Mouse (Mus musculus) neural tube, embryonic 12.5 days (tissue): ENCODE results near the gene Snd1. TPM values are rescaled to one million over a fixed set of nuclear protein-coding genes. Genes with fewer than 3 reads are reported as not detected.

ENCODE experiments used
- ATAC-seq: fragments of 200-750 bp; cut with Nextera tagmentation; 2 replicates; pipeline ENCODE4 v1.8.0; 2017; ENCODE audit warnings: low read depth, mild to moderate bottlenecking, moderate TSS enrichment, moderate library complexity; ENCODE audit not compliant: low FRiP score
- H3K27ac ChIP-seq: fragments of 300-500 bp; sonication (generic); 2 replicates; pipeline ENCODE4 v1.5.1; 2016
- H3K27me3 ChIP-seq: fragments of 300-500 bp; sonication (generic); replicated peaks from 2 replicates; pipeline ENCODE4 v1.6.1; 2016; ENCODE audit warnings: mild to moderate bottlenecking
- H3K36me3 ChIP-seq: fragments of 300-500 bp; sonication (generic); 2 replicates; pipeline ENCODE4 v1.6.1; 2016; ENCODE audit warnings: mild to moderate bottlenecking
- H3K4me1 ChIP-seq: fragments of 300-500 bp; sonication (generic); 2 replicates; pipeline ENCODE4 v1.6.1; 2016
- H3K4me2 ChIP-seq: fragments of 300-500 bp; sonication (generic); replicated peaks from 2 replicates; pipeline ENCODE4 v1.6.1; 2016; ENCODE audit warnings: mild to moderate bottlenecking
- H3K4me3 ChIP-seq: fragments of 300-500 bp; sonication (generic); 2 replicates; pipeline ENCODE4 v1.5.1; 2016
- H3K9ac ChIP-seq: fragments of 300-500 bp; sonication (generic); 2 replicates; pipeline ENCODE4 v1.6.1; 2016; ENCODE audit warnings: mild to moderate bottlenecking
- H3K9me3 ChIP-seq: fragments of 300-500 bp; sonication (generic); 2 replicates; pipeline ENCODE4 v1.6.1; 2016; ENCODE audit warnings: mild to moderate bottlenecking
- WGBS: fragments of 180-500 bp; shearing (Covaris S2); methylation state at CpG from one replicate; pipeline ENCODE4 v1.1.7; 2016; 5-methylcytosine and 5-hydroxymethylcytosine counted together
- polyA plus RNA-seq: library from polyadenylated mRNA; unstranded; fragments of >200 nt; fragmentation: Nextera tagmentation; extraction: Ambion mirVana; gene quantifications from 2 replicates; pipeline ENCODE4 v1.2.1, GENCODE M21; 2016

The Snd1 gene
- polyA plus RNA-seq, 1 experiment from 2014 or later: 101 TPM

GRCm38 (mm10) chr6:28629866-28630265, 154.9 kb downstream of the Snd1 start:
- Histone ChIP-seq H3K9me3 (no peaks in the 10 kb centered on the region), H3K9ac (no peak overlapping the region), H3K27ac (no peak overlapping the region), H3K4me2 (no peak overlapping the region), H3K4me3 (no peak overlapping the region), H3K36me3 (no peaks in the 10 kb centered on the region), H3K27me3 (no peaks in the 10 kb centered on the region), H3K4me1 (peaks cover 21% of the 10 kb centered on the region)
- no peak for ATAC-seq
- 28% methylated on average over 2 of the region's 2 CpGs for WGBS

GRCm38 (mm10) chr6:28630926-28631325, 156.0 kb downstream of the Snd1 start:
- peaks cover 21% of the 10 kb centered on the region for H3K4me1 ChIP-seq
- no peak for ATAC-seq
- WGBS: 84% methylated on average over 2 of the region's 2 CpGs

GRCm38 (mm10) chr6:28633120-28633519, 158.2 kb downstream of the Snd1 start:
- H3K9me3 ChIP-seq: no peaks in the 10 kb centered on the region
- H3K4me3 ChIP-seq: no peak overlapping the region
- no peaks in the 10 kb centered on the region for H3K27me3 ChIP-seq
- no peak overlapping the region for H3K4me2 ChIP-seq
- no peaks in the 10 kb centered on the region for H3K36me3 ChIP-seq
- no peak overlapping the region for H3K9ac ChIP-seq
- no peak overlapping the region for H3K27ac ChIP-seq
- H3K4me1 ChIP-seq: peaks cover 17% of the 10 kb centered on the region
- WGBS: 39% methylated on average over 2 of the region's 2 CpGs
- no peak for ATAC-seq

More at GRCm38 (mm10) chr6:28630926-28631325, 156.0 kb downstream of the Snd1 start:
- Histone ChIP-seq H3K36me3 (no peaks in the 10 kb centered on the region), H3K4me3 (no peak overlapping the region), H3K9ac (no peak overlapping the region), H3K4me2 (no peak overlapping the region), H3K9me3 (no peaks in the 10 kb centered on the region), H3K27ac (no peak overlapping the region), H3K27me3 (no peaks in the 10 kb centered on the region)

- Histone ChIP-seq H3K9me3 (no peaks in the 10 kb centered on the region), H3K4me3 (no peak overlapping the region), H3K27me3 (no peaks in the 10 kb centered on the region), H3K9ac (no peak overlapping the region), H3K36me3 (no peaks in the 10 kb centered on the region), H3K4me1 (peaks cover 12% of the 10 kb centered on the region), H3K27ac (no peak overlapping the region), H3K4me2 (no peak overlapping the region)
- 51% methylated on average over 3 of the region's 3 CpGs for WGBS
- no peak for ATAC-seq
Observed at GRCm38 (mm10) chr6:28633656-28634055, 158.7 kb downstream of the Snd1 start.

- Histone ChIP-seq H3K4me1 (peaks cover 2% of the 10 kb centered on the region; the same call in 1 of the 2 replicates), H3K9me3 (no peaks in the 10 kb centered on the region), H3K27ac (no peak overlapping the region), H3K9ac (no peak overlapping the region), H3K4me3 (no peak overlapping the region), H3K27me3 (no peaks in the 10 kb centered on the region), H3K36me3 (no peaks in the 10 kb centered on the region), H3K4me2 (no peak overlapping the region)
- ATAC-seq: no peak
- 56% methylated on average over 1 of the region's 1 CpGs for WGBS
Observed at GRCm38 (mm10) chr6:28635092-28635491, 160.2 kb downstream of the Snd1 start.

- no peaks in the 10 kb centered on the region for H3K27me3 ChIP-seq
- H3K36me3 ChIP-seq: no peaks in the 10 kb centered on the region
- no peak for ATAC-seq
- WGBS: 73% methylated on average over 6 of the region's 6 CpGs
- H3K4me2 ChIP-seq: no peak overlapping the region
- H3K27ac ChIP-seq: no peak overlapping the region
- H3K9me3 ChIP-seq: no peaks in the 10 kb centered on the region
- no peak overlapping the region for H3K9ac ChIP-seq
- H3K4me3 ChIP-seq: no peak overlapping the region
- H3K4me1 ChIP-seq: peaks cover 2% of the 10 kb centered on the region; the same call in 1 of the 2 replicates
Observed at GRCm38 (mm10) chr6:28635531-28636348, 160.8 kb downstream of the Snd1 start.

- Histone ChIP-seq H3K9ac (no peak overlapping the region), H3K27me3 (no peaks in the 10 kb centered on the region), H3K27ac (no peak overlapping the region), H3K36me3 (no peaks in the 10 kb centered on the region), H3K9me3 (no peaks in the 10 kb centered on the region), H3K4me2 (no peak overlapping the region), H3K4me3 (no peak overlapping the region), H3K4me1 (0 out of 2 replicates have a peak, but pooled peaks cover 3% of the 10 kb centered on the region)
- 86% methylated on average over 5 of the region's 5 CpGs for WGBS
- no peak for ATAC-seq
Observed at GRCm38 (mm10) chr6:28640088-28640487, 165.1 kb downstream of the Snd1 start.

GRCm38 (mm10) chr6:28642909-28643308, 168.0 kb downstream of the Snd1 start:
- no peak for ATAC-seq
- Histone ChIP-seq H3K4me1 (0 out of 2 replicates have a peak, but pooled peaks cover 3% of the 10 kb centered on the region), H3K36me3 (no peaks in the 10 kb centered on the region), H3K4me3 (no peak overlapping the region), H3K9ac (no peak overlapping the region), H3K4me2 (no peak overlapping the region), H3K27ac (no peak overlapping the region), H3K9me3 (no peaks in the 10 kb centered on the region), H3K27me3 (no peaks in the 10 kb centered on the region)
- WGBS: 64% methylated on average over 2 of the region's 2 CpGs

- H3K4me2 ChIP-seq: no peak overlapping the region
- ATAC-seq: no peak
- H3K4me1 ChIP-seq: 0 out of 2 replicates have a peak, but pooled peaks cover 3% of the 10 kb centered on the region
- H3K27me3 ChIP-seq: no peaks in the 10 kb centered on the region
- H3K36me3 ChIP-seq: no peaks in the 10 kb centered on the region
- no peak overlapping the region for H3K4me3 ChIP-seq
- no peaks in the 10 kb centered on the region for H3K9me3 ChIP-seq
- H3K9ac ChIP-seq: no peak overlapping the region
- H3K27ac ChIP-seq: no peak overlapping the region
Observed at GRCm38 (mm10) chr6:28645231-28645630, 170.3 kb downstream of the Snd1 start.

GRCm38 (mm10) chr6:28656511-28656910, 181.6 kb downstream of the Snd1 start:
- ATAC-seq: no peak
- H3K4me3 ChIP-seq: no peak overlapping the region
- H3K9me3 ChIP-seq: no peaks in the 10 kb centered on the region
- H3K9ac ChIP-seq: no peak overlapping the region
- no peaks in the 10 kb centered on the region for H3K27me3 ChIP-seq
- H3K4me1 ChIP-seq: no peaks in the 10 kb centered on the region
- WGBS: 94% methylated on average over 5 of the region's 5 CpGs
- H3K27ac ChIP-seq: no peak overlapping the region
- no peak overlapping the region for H3K4me2 ChIP-seq
- no peaks in the 10 kb centered on the region for H3K36me3 ChIP-seq

GRCm38 (mm10) chr6:28663004-28663403, 188.1 kb downstream of the Snd1 start:
- H3K27ac ChIP-seq: no peak overlapping the region
- 89% methylated on average over 3 of the region's 3 CpGs for WGBS
- no peak overlapping the region for H3K9ac ChIP-seq
- no peaks in the 10 kb centered on the region for H3K36me3 ChIP-seq
- no peaks in the 10 kb centered on the region for H3K9me3 ChIP-seq
- no peak overlapping the region for H3K4me2 ChIP-seq
- no peak for ATAC-seq
- no peaks in the 10 kb centered on the region for H3K4me1 ChIP-seq
- no peaks in the 10 kb centered on the region for H3K27me3 ChIP-seq
- H3K4me3 ChIP-seq: no peak overlapping the region

- no peaks in the 10 kb centered on the region for H3K36me3 ChIP-seq
- no peaks in the 10 kb centered on the region for H3K27me3 ChIP-seq
- ATAC-seq: no peak
- H3K9me3 ChIP-seq: no peaks in the 10 kb centered on the region
- H3K9ac ChIP-seq: no peak overlapping the region
- WGBS: 95% methylated on average over 5 of the region's 5 CpGs
- no peak overlapping the region for H3K27ac ChIP-seq
- H3K4me3 ChIP-seq: no peak overlapping the region
- H3K4me2 ChIP-seq: no peak overlapping the region
- no peaks in the 10 kb centered on the region for H3K4me1 ChIP-seq
Observed at GRCm38 (mm10) chr6:28663670-28664069, 188.7 kb downstream of the Snd1 start.

GRCm38 (mm10) chr6:28664716-28665115, 189.8 kb downstream of the Snd1 start:
- H3K9ac ChIP-seq: no peak overlapping the region
- no peaks in the 10 kb centered on the region for H3K4me1 ChIP-seq
- no peaks in the 10 kb centered on the region for H3K36me3 ChIP-seq
- no peak for ATAC-seq
- 84% methylated on average over 3 of the region's 3 CpGs for WGBS
- no peaks in the 10 kb centered on the region for H3K9me3 ChIP-seq
- H3K4me3 ChIP-seq: no peak overlapping the region
- no peak overlapping the region for H3K27ac ChIP-seq
- H3K27me3 ChIP-seq: no peaks in the 10 kb centered on the region
- no peak overlapping the region for H3K4me2 ChIP-seq
